Mouse (Mus musculus) retina, embryonic 14.5 days (tissue): ENCODE data around the gene Zdhhc13.

ENCODE experiments used
- DNase-seq: peaks from one replicate; pipeline ENCODE4 v3.0.0-alpha.2; 2015; ENCODE audit warnings: low spot score

The Zdhhc13 gene

DNA sequence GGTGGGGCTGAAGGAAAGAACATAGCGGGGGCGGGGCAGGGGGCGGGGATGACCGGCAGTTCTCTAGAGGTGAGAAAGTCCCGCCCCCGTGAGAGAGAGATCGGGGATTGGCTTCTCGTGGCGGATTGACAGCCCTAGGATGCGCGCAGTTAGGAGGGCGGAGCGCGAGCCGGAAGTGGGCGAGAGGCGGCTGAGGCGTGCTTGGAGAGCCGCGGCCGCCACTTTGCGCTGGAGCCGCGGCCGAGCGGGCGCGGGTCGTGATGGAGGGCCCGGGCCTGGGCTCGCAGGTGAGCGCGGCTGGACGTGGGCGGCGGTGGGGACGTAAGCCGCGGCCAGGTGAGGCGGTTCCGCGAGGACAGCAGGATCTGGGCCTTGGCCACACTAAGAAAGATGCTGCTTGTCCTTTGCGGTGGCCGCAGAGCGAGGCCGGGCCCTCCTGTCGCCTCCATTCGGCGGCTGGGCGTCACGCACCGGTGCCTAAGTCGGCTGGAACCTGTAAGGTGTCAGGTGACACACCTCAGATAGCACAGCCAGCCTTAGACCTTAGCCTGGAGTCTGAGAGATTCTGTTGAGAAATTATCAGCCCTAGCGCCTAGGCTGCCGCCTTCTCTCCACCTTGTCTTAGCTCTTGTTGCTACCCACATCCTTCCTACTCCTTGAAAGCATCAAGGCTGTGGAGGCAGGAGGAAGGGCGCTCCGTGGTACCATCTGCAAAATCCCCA, at the start of gene Zdhhc13:
Zdhhc13 (plus strand) TSS at position 153 of the 722 bp plus-strand sequence.
- peak; percentile 97 for DNase-seq

DNA sequence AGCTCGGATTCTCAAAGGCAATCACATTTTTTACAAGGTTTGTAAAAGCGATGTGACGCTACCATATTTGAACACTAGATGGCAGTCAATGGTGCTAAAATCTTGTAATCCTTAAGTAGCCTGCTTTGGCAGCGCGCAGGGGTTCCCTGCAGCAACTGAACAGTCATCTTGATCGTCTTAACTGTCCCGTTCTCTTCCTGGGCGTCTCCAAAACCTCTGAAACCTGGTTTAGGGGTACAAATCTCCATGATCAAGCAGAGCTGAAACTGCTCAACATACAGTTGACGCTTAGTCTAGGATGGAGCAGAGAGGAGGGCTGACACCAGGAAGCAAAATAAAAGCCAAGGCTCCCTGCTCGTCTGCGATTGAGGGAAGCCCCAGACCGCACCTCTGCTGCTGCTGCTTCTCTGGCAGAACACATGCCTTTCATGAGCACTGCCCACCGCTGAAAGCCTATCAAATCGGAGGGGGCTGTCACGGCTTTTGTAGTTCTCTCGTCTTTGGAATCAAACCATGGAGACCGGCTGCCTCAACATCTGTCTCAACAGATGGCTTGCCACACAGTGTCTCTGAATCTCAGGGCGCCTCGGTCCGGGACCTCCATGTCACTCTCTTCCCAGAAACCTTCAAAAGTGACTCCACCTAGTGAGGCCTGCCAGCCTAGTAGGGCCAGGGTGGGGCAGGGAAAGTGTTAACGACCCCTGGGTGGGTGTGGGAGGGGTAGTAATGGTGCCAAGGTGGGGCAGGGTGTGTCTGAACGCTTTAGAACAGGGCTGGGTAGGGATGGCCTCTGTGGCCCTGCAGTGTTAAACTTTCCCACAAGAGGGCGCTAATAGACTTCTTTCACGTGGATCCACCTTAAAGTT, 39.3 kb upstream of the Zdhhc13 start:
- DNase-seq = peak; percentile 98

DNA sequence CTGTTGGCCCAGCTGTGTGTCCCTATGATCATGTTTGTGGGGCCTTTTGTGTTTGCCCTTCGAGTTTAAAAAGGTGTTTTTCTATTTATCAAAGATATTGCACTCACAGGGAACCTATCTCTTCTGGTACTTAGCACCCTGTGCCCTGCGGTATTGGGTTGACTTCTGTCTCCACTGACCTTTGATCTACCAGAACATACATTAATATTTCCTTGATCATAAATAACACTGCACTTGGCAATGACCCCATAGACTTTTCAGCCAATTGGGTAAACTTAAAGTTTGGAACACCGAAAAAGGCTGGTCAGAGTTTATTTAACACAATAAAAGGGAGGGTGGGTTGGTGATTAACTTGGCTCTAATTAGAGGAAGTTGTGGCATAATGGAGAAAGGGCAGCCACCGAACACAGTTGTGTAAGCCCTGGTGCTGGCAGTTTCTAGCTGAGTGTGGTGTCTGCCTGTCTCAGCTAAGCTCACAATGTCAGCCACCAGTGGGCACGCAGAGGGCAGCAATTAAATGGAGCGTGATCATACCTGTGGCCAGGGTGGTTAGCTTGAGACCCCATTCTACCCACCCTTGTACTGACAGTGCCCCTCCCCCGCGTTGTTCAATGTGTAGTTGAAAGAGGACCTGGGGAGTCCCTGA, 38.5 kb upstream of the Zdhhc13 start:
- no peak for DNase-seq

- DNase-seq = no peak
Observed at GRCm38 (mm10) chr7:48751222-48751621, 37.6 kb upstream of the Zdhhc13 start.

- DNase-seq = no peak
Observed at GRCm38 (mm10) chr7:48754415-48754974, 34.3 kb upstream of the Zdhhc13 start.

GRCm38 (mm10) chr7:48755825-48756224, 33.0 kb upstream of the Zdhhc13 start:
- no peak for DNase-seq

- DNase-seq = no peak
Observed at GRCm38 (mm10) chr7:48756306-48756931, 32.4 kb upstream of the Zdhhc13 start.

DNA sequence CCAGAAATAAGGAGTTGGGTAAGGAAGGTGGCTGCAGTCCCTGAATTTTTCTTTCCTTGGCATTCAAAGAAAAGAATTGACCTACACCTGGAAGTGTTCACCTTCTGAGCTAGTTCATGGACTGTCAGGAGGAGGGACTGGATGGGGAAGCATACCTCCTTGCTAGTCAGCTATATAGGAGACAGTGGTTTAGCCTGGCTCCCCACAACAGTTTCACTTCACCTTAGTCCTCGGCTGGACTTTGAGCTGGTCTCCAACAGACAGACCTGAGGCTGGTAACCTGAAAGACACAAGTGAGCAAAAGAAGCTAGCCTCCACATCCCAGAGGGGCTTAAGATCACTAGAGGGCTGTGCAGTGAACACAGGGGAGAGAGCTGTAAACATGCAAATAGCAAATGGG, 30.7 kb upstream of the Zdhhc13 start:
- no peak for DNase-seq

DNA sequence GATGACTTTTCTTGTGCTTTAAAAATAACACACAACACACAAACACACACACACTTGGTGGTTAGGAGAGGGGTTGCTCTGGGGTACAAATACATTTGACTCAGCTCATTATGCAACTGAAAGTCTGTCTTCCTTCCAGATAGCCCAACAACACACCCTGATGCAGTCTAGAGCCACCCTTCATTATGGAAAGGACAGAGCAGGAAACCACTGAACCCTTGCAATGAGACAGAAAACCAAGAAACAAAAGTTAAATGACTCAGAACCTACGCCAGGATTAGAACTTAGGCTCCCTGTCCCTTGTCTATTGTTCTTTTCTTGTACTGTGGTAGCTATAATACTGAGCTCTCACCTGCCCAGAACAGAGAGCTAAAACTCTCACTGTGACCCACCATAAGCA, 28.0 kb upstream of the Zdhhc13 start:
- no peak for DNase-seq

GRCm38 (mm10) chr7:48762289-48762688, 26.5 kb upstream of the Zdhhc13 start:
- DNase-seq = no peak

DNA sequence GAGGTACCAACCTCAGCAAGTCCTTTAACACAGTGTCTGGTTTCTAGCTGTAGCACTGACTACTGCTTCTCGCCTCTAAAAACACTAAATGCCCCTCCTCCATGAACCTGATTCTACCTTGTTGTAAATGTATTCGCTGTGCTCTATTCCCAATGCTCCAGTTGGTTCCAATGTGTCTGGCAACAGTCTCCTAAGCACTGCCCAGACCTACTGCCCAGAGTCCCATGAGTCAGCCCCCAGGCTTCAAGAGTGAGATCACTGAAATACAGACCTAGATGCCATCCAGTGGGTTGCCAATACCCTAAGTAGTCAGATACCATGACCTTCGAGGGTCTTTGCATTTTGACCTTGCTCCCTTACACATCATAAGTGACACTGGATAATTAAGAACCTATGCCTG, 26.1 kb upstream of the Zdhhc13 start:
- DNase-seq = no peak

DNA sequence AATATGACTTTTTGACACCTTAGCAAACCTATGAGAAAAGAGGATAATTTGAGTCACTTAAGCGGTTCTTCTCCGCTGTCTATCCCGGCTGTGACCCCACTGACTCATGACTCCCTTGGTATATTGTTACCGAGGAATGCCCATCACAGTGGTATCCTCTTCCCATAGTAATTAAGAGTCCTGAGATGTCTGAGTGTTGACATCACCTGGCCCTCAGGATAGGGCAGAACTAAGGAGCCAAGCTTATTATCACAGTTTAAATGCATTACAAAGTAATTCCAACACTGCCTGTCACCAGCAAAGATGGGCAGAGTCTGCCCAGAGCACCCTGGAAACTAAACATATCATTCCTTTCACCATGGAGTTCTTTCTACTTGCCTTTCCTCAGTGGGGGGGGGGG, 22.8 kb upstream of the Zdhhc13 start:
- DNase-seq = no peak

- DNase-seq = no peak
Observed at GRCm38 (mm10) chr7:48769721-48770120, 19.1 kb upstream of the Zdhhc13 start.

- DNase-seq = no peak
Observed at GRCm38 (mm10) chr7:48772060-48772734, 16.6 kb upstream of the Zdhhc13 start.

- no peak for DNase-seq
Observed at GRCm38 (mm10) chr7:48773333-48773732, 15.5 kb upstream of the Zdhhc13 start.

- DNase-seq = no peak
Observed at GRCm38 (mm10) chr7:48774633-48775032, 14.2 kb upstream of the Zdhhc13 start.

DNA sequence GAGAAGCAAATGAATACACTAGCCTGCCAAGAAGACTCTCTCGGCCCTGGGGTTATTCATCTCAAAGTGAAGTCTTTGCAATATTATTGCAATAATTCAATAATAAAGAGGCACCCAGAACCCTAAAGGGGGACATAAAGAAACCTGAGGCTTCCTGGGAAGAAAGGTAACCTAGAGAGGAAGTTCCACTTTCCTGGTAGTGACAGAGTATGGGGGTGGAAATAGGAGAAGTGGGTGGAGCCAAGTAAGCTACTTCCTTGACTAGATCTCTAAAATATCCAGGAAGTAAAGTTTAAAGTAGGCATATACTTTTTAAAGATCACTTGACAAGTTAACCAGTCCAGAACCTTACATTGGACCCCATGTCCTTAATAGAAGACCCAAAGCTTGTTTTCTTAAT, 13.4 kb upstream of the Zdhhc13 start:
- DNase-seq = no peak

- DNase-seq = no peak
Observed at GRCm38 (mm10) chr7:48777721-48778504, 10.9 kb upstream of the Zdhhc13 start.

GRCm38 (mm10) chr7:48779110-48779509, 9.7 kb upstream of the Zdhhc13 start:
- no peak for DNase-seq

DNA sequence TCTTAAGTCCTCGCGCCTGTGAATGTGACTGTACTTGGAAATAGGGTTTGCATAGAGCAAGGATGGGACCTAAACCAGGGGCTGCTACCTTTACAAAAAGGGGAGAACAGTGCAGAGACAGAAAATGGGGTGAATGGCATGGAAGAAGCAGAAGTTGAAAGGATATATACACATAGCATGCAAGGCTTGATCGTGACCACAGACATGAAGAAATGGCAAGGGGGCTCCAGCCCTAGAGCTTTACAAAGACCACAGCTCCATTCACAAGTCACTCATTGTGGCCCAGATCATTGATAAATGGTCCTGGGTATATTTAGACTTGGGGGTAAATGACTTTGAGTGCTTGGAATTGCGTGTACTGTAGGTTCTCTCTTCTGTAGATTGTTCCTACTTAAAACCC, 6.4 kb upstream of the Zdhhc13 start:
- DNase-seq = no peak
